Mouse (Mus musculus) thymus, postnatal 14 days (tissue): ENCODE measurements around the gene Fam43b.
"Not testable (repeated sequence)": the region's sequence is repeated elsewhere in the genome, so short reads cannot be mapped to it uniquely, and the experiment has no call there.

Source experiments
- DNase-seq: peaks from one replicate; pipeline ENCODE4 v3.0.0; 2021

The Fam43b gene

DNA sequence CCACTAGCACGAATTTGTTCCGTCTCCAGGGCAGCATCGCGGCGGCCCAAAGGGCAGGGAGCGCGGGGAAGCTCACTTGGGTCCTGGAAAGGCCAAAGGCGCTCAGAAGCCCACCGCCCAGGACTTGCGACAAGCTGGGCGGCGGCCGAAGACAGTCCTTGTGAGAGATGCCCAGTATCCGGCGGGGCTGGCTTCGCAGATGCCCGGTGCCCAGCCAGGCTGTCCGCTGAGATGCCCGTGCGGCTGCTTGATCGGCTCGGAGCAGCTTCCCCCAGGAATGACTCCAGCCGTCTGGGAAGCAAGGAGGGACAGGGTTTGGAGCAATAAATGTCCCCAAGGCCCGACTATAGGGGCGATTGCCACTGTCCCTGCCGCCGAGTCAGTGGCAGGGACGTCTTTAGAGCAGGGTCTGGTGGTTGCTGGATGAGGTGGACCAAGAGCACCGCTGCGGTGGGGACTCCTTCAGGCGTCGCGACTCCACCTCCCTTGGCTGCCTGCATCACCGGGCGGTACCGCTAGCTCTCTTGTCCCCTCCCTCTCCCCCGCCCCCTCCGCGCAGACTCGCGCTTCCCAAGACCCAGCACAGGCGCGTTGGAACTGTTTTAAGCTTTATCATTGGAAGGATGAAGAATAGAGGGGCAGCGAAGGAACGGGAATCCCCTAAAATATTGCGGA lies at the start of gene Fam43b:
TSS of gene Fam43b (minus strand) at position 558 of the 675 bp plus-strand sequence.
- no peak for DNase-seq

- no peak for DNase-seq
Measured at GRCm38 (mm10) chr4:138444941-138445340, 48.6 kb upstream of the Fam43b start.

DNA sequence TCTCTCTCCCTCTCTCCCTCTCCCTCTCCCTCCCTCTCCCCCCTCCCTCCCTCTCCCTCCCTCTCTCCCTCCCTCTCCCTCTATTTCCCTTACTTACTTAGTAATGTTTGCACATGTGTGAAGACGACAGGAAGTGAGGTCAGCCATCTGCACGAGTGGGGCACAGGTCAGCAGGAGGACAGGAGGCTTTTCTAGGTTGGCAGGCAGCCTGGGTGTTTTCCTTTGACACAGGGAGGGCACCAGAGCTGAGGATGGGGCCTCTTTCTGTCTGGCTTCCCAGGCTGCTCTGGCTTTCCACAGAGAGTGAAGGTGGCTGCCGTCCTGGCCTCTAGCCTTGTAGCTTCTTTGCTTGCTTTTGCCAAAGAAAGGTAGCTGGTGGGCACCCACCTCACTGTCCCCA lies 43.7 kb upstream of the Fam43b start:
- no peak for DNase-seq

DNA sequence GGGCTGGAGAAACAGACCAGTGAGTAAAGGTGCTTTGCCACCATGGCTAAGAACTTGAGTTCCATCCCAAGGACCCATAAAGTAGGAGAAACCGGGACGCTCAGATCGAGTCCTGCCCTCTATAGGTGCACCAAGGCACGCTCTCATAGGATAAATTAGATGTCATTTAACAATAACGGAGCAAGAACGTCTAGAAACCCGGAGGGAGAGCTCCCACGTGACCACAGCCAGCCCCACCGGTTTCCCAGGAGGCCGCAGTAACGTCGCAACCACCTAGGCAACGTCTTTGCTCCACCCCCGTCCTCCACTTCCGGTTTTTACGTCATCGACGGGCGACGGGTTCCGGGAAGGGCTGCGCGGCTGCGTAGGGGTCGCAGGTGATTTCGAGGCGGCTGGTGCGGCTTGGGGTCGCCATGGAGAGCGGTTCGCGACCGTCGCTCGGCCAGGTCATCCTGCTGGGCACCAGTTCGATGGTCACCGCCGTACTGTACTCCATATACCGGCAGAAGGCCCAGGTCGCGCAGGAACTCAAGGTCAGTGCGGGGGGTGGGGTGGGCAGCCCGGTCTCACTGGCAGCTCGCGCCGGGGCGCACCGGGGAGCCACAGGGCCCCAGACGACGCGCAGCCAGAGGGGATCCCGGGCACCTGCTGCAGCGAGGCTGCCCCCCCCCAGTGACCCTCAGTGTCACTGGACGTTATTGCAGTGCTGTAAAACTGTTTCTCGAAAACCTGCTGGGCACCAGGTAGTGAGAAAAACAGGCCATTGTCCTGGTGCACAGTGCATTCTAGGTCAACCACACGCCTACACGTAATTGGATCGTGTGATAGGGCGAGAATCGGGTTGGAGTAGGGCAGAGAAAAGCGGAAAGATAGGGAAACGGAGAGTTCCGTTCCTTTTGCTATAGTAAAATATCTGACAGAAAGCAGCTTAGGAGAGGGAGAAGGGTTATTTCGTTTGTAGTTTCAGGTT lies 38.3 kb upstream of the Fam43b start, which contains the start of gene Mul1:
TSS of gene Mul1 (plus strand) at position 325 of the 970 bp plus-strand sequence.
- peak; percentile 96 for DNase-seq

- no peak for DNase-seq
Measured at GRCm38 (mm10) chr4:138431340-138431739, 35.0 kb upstream of the Fam43b start.

- DNase-seq: peak; percentile 48
Measured at GRCm38 (mm10) chr4:138429778-138430177, 33.5 kb upstream of the Fam43b start.

- peak; percentile 59 for DNase-seq
Measured at GRCm38 (mm10) chr4:138426778-138427705, 30.7 kb upstream of the Fam43b start.

DNA sequence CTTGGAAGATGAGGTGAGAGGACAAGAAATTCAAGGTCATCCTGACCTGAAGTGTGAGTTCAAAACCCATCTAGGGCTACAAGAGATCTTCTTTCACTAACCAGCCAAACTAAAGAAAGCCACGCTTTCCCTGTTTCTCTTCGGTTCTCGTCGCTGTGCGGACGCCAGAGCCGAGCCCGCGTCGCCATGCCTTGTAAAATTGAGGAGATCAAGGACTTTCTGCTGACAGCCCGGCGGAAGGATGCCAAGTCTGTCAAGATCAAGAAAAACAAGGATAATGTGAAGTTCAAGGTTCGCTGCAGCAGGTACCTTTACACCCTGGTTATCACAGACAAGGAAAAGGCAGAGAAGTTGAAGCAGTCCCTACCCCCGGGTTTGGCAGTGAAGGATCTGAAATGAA lies 29.3 kb upstream of the Fam43b start:
- DNase-seq: not testable (repeated sequence)

DNA sequence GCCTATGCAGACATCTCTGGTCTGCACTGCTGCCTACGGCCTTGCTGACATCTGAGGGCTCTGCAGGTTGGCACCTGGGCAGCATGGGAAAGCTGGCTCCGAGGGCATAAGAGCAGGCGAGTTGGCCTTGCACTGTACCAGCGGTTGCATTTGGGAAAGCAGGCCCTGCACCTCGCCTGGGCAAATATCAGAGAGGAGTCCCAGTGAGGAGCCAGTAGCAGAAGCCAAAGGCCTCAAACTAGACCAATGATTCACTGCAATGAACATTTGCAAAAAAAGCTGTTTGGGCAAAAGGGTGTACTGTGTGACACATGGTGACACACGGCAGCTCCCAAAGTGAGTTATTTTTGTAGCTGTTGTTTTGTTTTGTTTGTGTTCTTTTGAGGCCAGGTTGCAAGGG lies 28.7 kb upstream of the Fam43b start:
- DNase-seq: no peak

DNA sequence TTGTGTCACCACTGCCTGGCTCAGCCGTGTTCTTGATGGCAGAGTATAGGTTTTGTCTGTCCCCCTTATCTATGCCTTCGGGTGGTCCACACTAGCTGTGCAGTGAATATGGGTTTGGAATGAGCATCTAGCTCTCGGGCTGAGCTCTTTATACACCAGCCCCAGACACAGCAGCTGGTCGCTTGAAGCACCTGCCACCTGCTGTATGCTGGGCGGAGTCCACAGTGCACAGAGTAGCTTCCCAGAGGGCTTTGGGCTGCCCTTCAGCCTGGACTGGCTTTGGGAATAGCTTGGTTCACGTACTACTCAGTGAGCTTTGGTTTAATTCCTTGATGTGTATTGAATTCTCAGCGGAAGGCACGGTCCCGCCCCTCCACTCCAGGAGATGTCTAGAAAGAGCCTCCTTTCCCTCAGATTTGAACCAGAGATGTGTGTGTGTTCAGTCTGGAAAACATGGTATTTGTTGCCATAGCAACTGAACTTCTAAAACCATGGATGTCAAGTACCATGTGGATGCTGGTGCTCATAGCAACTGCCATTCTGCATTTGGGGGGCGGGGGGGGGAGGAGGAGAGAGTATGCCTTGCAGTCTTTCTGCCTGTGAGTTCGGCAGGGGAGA lies 22.1 kb upstream of the Fam43b start:
- no peak for DNase-seq

DNA sequence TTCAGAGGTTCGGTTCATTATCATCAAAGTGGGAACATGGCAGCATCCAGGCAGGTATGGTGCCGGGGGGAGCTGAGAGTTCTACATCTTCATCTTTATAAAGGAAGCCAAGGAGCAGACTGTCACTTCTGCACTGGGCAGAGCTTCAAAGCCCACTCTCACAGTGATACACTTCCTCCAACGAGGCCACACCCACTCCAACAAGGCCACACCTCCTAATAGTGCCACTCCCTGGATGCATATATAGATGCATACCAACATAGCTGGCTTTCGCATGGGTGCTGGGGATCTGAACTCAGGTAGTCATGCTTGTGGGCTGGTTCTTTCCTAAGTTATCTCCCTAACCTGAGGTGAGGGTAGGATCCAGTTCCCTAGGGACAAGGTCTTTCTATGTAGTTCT lies 21.6 kb upstream of the Fam43b start:
- no peak for DNase-seq

- DNase-seq: no peak
Measured at GRCm38 (mm10) chr4:138416414-138416813, 20.1 kb upstream of the Fam43b start.

- no peak for DNase-seq
Measured at GRCm38 (mm10) chr4:138415991-138416390, 19.7 kb upstream of the Fam43b start.

- no peak for DNase-seq
Measured at GRCm38 (mm10) chr4:138414725-138415124, 18.4 kb upstream of the Fam43b start.

DNA sequence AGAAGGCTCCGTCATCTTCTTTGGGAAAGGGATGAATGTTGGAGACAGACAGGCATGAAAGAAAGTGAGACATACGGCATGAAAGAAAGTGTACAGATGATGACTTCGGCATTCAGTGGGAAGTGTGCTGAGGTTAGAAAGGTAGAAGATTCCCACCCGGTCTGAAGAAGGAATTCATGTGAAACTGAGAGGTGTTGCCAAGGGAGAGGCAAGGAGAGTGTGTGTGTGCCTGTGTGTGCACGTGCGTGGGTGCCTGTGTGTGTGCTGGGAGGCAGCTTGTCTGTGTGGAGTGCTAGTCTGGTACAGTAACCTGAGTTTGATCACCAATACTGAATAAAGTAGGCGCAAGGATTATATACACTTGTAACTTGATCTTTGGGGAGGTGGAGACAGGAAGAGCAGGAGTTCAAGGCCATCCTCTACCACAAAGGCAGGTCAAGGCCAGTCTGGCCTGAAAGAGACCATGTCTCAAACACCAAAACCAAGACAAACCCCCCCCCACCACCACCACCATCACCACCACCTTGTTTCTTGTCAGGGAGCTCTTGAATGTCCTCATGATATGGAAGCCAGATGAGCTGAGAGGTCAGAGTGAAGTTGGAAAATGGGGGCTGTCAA lies 15.3 kb upstream of the Fam43b start:
- DNase-seq: no peak

DNA sequence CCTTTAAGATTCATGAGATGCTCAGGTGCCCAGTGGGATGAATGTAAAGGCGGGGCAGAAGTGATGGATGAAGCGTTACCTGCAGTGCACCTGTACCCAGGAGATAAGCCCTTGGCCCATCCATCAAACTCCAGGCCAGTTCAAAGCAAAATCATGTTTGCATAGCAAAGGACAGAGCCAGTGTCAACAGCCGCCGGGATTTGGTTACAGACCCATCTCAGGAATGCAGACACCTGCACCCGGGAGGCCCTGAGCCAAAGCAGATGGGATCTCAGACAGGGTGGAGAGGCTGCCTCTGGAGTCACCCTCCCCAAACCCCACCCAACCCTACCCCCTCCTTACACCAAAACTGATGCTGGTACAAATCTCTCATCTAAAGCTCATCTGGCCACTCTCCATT lies 14.7 kb upstream of the Fam43b start:
- DNase-seq: no peak

- DNase-seq: no peak
Measured at GRCm38 (mm10) chr4:138407479-138408194, 11.3 kb upstream of the Fam43b start.

- DNase-seq: peak; percentile 29
Measured at GRCm38 (mm10) chr4:138404806-138405205, 8.5 kb upstream of the Fam43b start.

GRCm38 (mm10) chr4:138396711-138397110 lies 383 bp upstream of the Fam43b start:
- no peak for DNase-seq

- DNase-seq: no peak
Measured at GRCm38 (mm10) chr4:138395087-138395970, 999 bp downstream of the Fam43b start.
